Mouse (Mus musculus) forebrain, embryonic 10.5 days (tissue): ENCODE data around the gene Dennd4a. TPM values are rescaled to one million over a fixed set of nuclear protein-coding genes. Genes with fewer than 3 reads are reported as not detected.

ENCODE experiments used
- DNase-seq: peaks from one replicate; pipeline ENCODE4 v3.0.0-alpha.2; 2017; ENCODE audit warnings: low spot score; ENCODE audit errors: extremely low spot score
- H3K27ac ChIP-seq: fragments of 300-500 bp; sonication (generic); 2 replicates; pipeline ENCODE4 v1.5.1; 2016; ENCODE audit warnings: mild to moderate bottlenecking
- H3K27me3 ChIP-seq: fragments of 300-500 bp; sonication (generic); 2 replicates; pipeline ENCODE4 v1.6.1; 2016; ENCODE audit warnings: mild to moderate bottlenecking; ENCODE audit not compliant: poor library complexity, severe bottlenecking
- H3K36me3 ChIP-seq: fragments of 300-500 bp; sonication (generic); replicated peaks from 2 replicates; pipeline ENCODE4 v1.6.1; 2016; ENCODE audit warnings: mild to moderate bottlenecking, moderate library complexity
- H3K4me1 ChIP-seq: fragments of 300-500 bp; sonication (generic); 2 replicates; pipeline ENCODE4 v1.6.1; 2016
- H3K4me3 ChIP-seq: fragments of 300-500 bp; sonication (generic); 2 replicates; pipeline ENCODE4 v1.5.1; 2016; ENCODE audit warnings: mild to moderate bottlenecking, moderate library complexity
- H3K9me3 ChIP-seq: fragments of 300-500 bp; sonication (generic); 2 replicates; pipeline ENCODE4 v1.6.1; 2016; ENCODE audit warnings: mild to moderate bottlenecking, moderate library complexity
- WGBS: fragments of 180-500 bp; shearing (Covaris S2); methylation state at CpG from one replicate; pipeline ENCODE4 v1.1.7; 2016; 5-methylcytosine and 5-hydroxymethylcytosine counted together
- polyA plus RNA-seq: library from polyadenylated mRNA; unstranded; fragments of >200 nt; fragmentation: Nextera tagmentation; extraction: Ambion mirVana; gene quantifications from 2 replicates; pipeline ENCODE4 v1.2.1, GENCODE M21; 2016

Dennd4a gene
- polyA plus RNA-seq, 1 experiment from 2014 or later, result 10.2 TPM

DNA sequence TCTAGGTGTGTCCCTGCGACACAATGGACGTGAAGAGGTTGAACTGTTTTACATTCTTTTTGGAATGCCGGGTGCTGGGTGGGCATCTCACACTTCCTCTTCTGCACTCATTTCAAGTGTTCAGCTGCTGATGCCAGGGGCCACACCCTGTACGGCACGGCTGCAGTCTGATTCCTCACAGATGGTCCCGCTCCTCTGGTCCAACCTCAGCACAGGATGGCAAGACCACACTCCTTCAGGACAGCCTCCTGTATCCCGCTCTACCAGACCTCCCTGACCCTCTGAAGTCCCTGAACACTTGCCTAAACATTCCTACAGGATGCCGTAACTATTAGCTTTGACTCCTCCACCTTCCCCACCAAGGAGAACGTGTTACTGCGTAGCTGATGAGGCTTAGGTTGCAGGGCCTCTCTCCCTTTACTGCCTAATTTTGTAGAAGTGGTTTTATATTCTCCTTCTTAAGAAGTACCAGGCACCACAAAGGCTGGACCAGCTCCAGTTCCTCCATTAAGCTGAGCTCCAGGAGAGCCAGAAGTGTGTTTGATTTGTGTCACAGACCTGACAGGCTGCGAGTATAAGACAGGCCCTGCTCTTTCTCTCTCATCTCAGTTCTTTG, 129.7 kb downstream of the Dennd4a start:
- H3K4me3 ChIP-seq, result no peak overlapping the region
- peaks cover 17% of the 10 kb centered on the region for H3K4me1 ChIP-seq
- H3K27me3 ChIP-seq, result peaks cover 38% of the 10 kb centered on the region
- WGBS, result 85% methylated on average over 11 of the region's 11 CpGs
- no peak for DNase-seq
- H3K9me3 ChIP-seq, result no peaks in the 10 kb centered on the region
- no peak overlapping the region for H3K27ac ChIP-seq
- no peaks in the 10 kb centered on the region for H3K36me3 ChIP-seq

DNA sequence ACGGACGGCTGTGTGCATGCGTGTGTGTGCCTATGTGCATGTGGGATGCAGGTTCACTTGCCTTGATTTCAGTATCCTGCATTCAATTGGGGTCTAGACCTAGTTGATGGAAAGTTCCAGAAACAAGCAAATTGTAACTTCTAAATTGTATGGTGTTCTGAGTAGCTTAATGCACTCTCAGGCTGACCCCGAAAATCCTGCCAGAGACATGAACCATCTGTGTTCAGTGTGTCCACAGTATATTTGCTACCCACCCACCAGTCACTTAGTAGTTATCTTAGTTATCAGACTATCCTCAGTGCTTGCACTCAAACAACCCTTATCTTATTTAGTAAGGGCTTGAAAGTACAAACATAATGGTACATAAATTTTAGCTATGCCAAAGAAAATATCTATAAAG, 130.5 kb downstream of the Dennd4a start:
- no peak for DNase-seq
- Histone ChIP-seq H3K9me3 (no peaks in the 10 kb centered on the region), H3K36me3 (no peaks in the 10 kb centered on the region), H3K4me1 (peaks cover 11% of the 10 kb centered on the region), H3K27me3 (peaks cover 34% of the 10 kb centered on the region), H3K4me3 (no peak overlapping the region), H3K27ac (no peak overlapping the region)
- WGBS, result 96% methylated on average over 4 of the region's 4 CpGs

DNA sequence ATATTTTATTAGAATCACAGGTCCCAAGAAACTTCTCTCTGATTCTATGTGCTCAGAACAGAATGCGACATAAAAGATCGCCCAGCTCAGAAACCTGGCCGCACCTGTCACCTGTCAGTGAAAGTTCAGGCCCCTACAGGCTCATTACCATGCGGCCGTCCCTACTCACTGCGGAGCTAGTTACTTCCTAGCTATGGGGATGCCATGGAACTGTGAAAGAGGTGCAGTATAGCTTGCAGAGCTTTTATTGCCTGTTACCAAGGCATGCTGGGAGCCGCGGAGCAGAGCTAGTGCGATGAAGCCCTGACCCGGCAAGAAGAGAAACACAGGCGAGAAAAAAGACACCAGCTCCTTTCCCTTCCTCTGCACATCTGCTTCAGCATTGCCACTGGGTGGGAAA, 132.9 kb downstream of the Dennd4a start:
- Histone ChIP-seq H3K9me3 (no peaks in the 10 kb centered on the region), H3K4me1 (peaks cover 9% of the 10 kb centered on the region), H3K4me3 (0 out of 2 replicates have a peak overlapping the region, but pooled peaks have one; percentile 1), H3K36me3 (no peaks in the 10 kb centered on the region), H3K27ac (no peak overlapping the region), H3K27me3 (peaks cover 47% of the 10 kb centered on the region)
- 24% methylated on average over 11 of the region's 11 CpGs for WGBS
- no peak for DNase-seq

DNA sequence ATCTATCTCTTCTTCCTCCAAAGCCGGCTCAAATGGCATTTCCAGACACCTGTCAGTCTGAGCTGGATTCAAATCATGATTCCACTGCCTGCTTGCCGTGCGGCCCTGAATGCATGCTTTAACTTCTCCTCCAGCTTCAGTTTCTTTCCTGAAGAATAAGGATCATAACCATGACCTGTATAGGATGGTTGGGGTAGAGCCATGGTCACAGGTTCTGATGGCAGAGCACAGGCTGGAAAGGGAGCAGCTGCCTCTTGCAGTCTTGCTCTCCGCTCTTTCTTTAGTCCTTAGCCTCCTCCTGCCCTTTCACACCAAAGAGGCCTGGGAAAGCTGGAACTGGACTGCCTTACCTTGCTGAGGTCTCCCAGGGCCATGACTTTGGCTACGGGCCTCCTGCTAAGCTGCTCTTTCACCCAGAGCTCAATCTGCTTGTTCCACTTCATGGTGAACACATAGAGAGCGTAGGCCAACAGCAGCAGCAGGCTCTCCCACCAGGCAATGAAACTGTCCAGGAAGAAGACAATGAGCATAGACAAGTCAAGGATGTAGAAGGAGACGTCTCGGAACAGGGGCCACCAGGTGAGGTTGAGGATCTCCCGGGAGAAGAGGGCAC, 136.4 kb downstream of the Dennd4a start:
- DNase-seq, result no peak
- H3K4me3 ChIP-seq, result no peak overlapping the region
- peaks cover 74% of the 10 kb centered on the region for H3K27me3 ChIP-seq
- H3K4me1 ChIP-seq, result peaks cover 21% of the 10 kb centered on the region
- H3K27ac ChIP-seq, result no peak overlapping the region
- no peaks in the 10 kb centered on the region for H3K9me3 ChIP-seq
- H3K36me3 ChIP-seq, result no peaks in the 10 kb centered on the region
- WGBS, result 88% methylated on average over 9 of the region's 9 CpGs

DNA sequence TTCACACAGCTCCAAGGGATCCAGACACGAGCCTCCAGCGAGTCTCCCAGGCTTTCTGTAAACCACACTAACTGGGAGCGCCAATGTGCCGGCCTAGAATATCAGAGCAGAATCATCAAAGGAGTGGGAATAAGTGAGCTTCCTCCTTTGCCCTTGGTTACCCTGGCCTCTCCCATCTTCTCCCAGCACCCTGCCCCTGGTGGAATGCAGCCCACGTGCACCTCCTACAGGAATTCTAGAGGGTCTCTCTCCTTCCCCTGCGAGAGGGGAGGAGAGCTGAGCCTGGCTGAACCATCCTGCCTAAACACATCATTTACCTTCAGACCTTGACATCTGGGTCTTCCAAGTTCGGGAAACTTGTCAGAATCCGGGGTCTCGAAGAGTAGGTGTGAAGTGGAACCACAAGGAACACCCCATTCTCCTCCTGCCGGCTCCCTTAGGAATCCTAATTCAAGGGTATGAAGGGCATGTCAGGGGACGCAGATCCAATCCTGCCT, 140.1 kb downstream of the Dennd4a start, which contains the start of gene Slc24a1:
Gene Slc24a1, minus strand, starts transcription at position 447 of the 497 bp plus-strand sequence.
- peaks cover 61% of the 10 kb centered on the region for H3K27me3 ChIP-seq
- DNase-seq, result no peak
- H3K4me1 ChIP-seq, result peaks cover 17% of the 10 kb centered on the region
- H3K9me3 ChIP-seq, result no peaks in the 10 kb centered on the region
- H3K4me3 ChIP-seq, result no peak within 1 kb of the TSS
- H3K36me3 ChIP-seq, result no peaks in the 10 kb centered on the region
- no peak within 1 kb of the TSS for H3K27ac ChIP-seq
- 39% methylated on average over 11 of the region's 11 CpGs for WGBS

DNA sequence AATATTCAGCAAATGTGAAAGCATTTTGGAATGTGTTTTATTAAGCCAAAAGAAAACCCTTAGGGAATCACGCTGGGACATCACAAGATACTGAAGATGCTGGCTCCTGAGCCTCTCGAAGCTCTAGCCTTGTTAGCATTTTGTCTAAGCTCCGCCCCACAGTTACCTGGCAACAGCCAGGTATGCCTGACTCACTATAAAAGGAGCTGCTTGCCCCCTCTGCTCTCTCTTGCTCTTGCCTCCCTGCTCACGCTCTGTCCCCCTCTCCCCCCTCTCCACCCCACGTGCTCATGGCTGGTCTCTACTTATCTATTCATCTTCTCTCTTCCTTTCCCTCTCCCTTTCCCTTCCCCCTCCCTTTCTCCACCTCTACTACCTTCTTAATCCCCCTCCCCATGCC, 140.9 kb downstream of the Dennd4a start:
- WGBS, result 16% methylated on average over 5 of the region's 5 CpGs
- H3K27ac ChIP-seq, result no peak overlapping the region
- no peak overlapping the region for H3K4me3 ChIP-seq
- DNase-seq, result no peak
- peaks cover 22% of the 10 kb centered on the region for H3K4me1 ChIP-seq
- no peaks in the 10 kb centered on the region for H3K9me3 ChIP-seq
- peaks cover 61% of the 10 kb centered on the region for H3K27me3 ChIP-seq
- no peaks in the 10 kb centered on the region for H3K36me3 ChIP-seq

DNA sequence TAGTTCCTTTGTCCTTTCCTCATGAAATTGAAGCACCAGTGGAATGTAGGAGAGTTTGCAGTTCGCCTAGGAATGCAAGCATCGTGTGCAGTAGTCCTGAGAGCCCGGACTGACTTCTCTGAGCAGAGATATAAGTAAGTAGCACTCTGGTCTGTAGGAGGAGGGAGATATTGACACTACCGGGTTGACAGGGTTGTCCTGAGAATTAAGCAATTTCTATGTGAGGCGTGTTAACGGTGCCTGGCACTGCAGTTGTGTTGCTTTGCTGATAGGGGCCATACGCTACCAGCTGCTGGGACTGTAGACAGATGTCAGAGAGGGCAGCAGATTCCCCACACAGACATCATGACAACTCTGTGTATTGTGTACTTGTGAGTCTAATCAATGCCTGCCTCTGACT, 142.1 kb downstream of the Dennd4a start:
- H3K27me3 ChIP-seq, result peaks cover 52% of the 10 kb centered on the region
- H3K4me3 ChIP-seq, result no peak overlapping the region
- WGBS, result 84% methylated on average over 7 of the region's 7 CpGs
- peaks cover 22% of the 10 kb centered on the region for H3K4me1 ChIP-seq
- H3K27ac ChIP-seq, result no peak overlapping the region
- H3K9me3 ChIP-seq, result no peaks in the 10 kb centered on the region
- DNase-seq, result no peak
- H3K36me3 ChIP-seq, result no peaks in the 10 kb centered on the region

DNA sequence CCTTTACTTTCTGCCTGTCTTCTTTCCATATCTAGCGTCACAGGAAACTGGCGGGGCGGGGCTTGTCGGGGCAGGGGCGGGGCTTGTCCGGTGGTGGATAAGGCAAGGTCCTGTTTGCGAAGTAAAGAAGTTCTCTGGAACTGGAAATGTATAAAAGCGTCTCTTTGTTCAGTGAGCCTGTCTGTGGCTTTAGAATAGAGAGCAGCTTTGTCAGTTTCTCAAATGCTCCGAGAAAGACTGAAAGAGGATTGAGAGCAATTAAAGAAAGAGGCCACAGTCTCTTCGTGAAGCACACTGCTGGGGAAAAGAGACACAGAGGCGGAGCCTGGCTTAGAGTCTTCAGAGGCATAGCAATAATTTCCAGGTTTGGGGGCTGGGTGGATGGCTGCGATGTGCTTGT, 145.2 kb downstream of the Dennd4a start:
- DNase-seq, result no peak
- Histone ChIP-seq H3K9me3 (no peaks in the 10 kb centered on the region), H3K4me3 (peak overlapping the region; percentile 33), H3K27me3 (peaks cover 27% of the 10 kb centered on the region), H3K4me1 (peaks cover 30% of the 10 kb centered on the region), H3K27ac (peak overlapping the region; percentile 48; the same call in 1 of the 2 replicates), H3K36me3 (no peaks in the 10 kb centered on the region)
- 25% methylated on average over 12 of the region's 12 CpGs for WGBS

DNA sequence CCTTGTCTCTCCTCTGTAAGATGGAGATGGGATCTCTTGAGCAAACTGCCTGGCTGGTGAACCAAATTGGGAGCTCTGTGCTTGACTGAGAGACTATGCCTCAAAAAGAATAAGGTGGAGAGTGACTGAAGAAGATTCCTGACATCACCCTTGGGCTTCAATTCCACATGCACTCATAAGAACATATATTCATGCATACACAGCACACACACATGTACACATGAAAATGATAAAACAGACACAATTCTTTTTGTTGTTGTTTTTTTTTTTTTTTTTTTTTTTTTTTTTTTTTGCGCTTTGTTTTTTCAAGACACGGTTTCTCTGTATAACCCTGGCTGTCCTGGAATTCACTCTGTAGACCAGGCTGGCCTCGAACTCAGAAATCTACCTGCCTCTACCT, 146.1 kb downstream of the Dennd4a start:
- H3K27ac ChIP-seq, result no peak overlapping the region
- H3K27me3 ChIP-seq, result peaks cover 18% of the 10 kb centered on the region
- peaks cover 5% of the 10 kb centered on the region for H3K36me3 ChIP-seq
- no peak overlapping the region for H3K4me3 ChIP-seq
- no peak for DNase-seq
- H3K9me3 ChIP-seq, result no peaks in the 10 kb centered on the region
- peaks cover 28% of the 10 kb centered on the region for H3K4me1 ChIP-seq
- WGBS, result 87% methylated on average over 3 of the region's 3 CpGs

DNA sequence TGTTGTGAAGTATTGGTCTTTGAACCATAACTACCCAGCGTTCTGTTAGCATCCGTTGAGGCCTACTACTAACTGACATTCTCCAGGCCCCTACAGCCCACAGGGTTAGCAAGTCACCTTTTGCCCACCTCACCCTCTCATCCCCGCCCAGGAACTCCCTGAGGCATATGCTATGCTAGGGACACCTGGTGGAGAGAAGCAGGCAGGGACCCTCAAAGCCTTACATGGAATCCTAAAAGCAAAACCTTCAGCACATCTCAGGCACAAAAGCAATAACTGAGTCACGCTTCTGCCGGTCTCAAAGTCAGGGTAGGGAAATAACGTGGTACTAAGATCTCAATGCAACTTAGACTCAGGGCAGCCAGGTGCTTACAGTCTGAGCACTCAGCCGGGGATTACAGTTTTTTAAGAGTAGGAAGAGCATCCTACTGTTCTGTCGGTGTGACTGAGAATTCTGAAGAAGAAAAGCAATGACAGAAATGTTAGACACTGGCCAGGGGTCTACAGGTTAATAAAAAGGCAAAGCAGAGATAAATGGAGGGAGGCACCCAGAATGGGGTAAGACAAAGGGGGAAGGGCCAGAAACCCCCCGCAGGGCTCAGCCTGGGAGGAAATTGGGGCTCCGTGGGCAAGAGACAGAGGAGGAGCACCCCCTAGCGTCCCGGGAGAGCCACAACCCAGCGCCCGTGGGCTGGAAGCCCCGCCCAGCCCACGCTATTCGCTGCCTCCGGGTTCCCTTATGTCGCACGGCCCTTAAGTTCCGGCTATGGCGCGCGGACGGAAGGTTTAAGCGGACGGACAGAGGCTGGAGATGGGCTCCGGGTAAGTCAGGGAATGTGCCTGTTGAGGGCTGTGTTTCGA, 149.2 kb downstream of the Dennd4a start, which contains the start of gene Ints14:
Gene Ints14, plus strand, starts transcription at position 789 of the 861 bp plus-strand sequence.
- H3K27ac ChIP-seq, result peak within 1 kb of the TSS; percentile 96
- H3K36me3 ChIP-seq, result peaks cover 36% of the 10 kb centered on the region
- H3K27me3 ChIP-seq, result no peaks in the 10 kb centered on the region
- H3K9me3 ChIP-seq, result no peaks in the 10 kb centered on the region
- WGBS, result 4% methylated on average over 29 of the region's 29 CpGs
- peaks cover 23% of the 10 kb centered on the region for H3K4me1 ChIP-seq
- DNase-seq, result peak; percentile 95
- H3K4me3 ChIP-seq, result peak within 1 kb of the TSS; percentile 76

DNA sequence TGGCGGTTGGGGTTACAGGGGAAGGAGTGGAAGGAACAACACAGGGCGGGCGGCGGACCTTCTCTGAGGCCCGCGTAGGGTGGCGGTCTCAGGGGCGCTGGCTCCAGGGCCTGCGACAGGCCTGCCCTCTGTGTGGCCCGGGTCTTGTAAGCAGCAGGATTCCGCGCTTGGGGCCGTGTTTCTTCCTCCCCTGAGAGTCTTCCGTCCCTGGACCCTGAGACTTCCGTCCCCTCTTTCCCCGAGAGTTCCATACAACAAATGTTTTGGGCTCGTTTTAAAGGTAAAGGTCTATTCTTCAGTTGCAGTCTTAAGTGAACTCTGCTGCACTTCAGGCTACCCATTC, 149.8 kb downstream of the Dennd4a start:
- peak overlapping the region; percentile 76 for H3K4me3 ChIP-seq
- no peaks in the 10 kb centered on the region for H3K9me3 ChIP-seq
- WGBS, result under 1% methylated on average over 17 of the region's 17 CpGs
- peaks cover 23% of the 10 kb centered on the region for H3K4me1 ChIP-seq
- H3K27ac ChIP-seq, result peak overlapping the region; percentile 96
- no peak for DNase-seq
- peaks cover 42% of the 10 kb centered on the region for H3K36me3 ChIP-seq
- no peaks in the 10 kb centered on the region for H3K27me3 ChIP-seq
